10 mouse cellular contexts compared by ENCODE assay signal in genomic region chr14:120912916-120913315, GRCm38 (mm10). TPM values are rescaled to one million over a fixed set of nuclear protein-coding genes. Genes with fewer than 3 reads are reported as not detected.
A peak's percentile ranks its signal among the peaks of the same experiment; 100 is the strongest.
DNase-seq lines count a peak whose midpoint lies in the region; ATAC-seq and TF ChIP-seq lines count a peak whose summit lies in the region.
"Had no signal": no experiment of that assay in that cellular context is flagged by ENCODE, and none has a peak within 500 bp of the region (broad histone marks: within the 10 kb centered on the region; RNA-seq: fewer than 3 reads in every experiment).

No protein-coding gene starts in this region.

- peaks cover 10% of the 10 kb centered on the region for H3K4me1 ChIP-seq in heart, embryonic 15.5 days (replicated peaks)
- H3K4me1 ChIP-seq in hindbrain, embryonic 15.5 days (replicated peaks): peaks cover 17% of the 10 kb centered on the region
- H3K4me1 ChIP-seq in midbrain, embryonic 14.5 days (ENCODE audit: control insufficient read depth, insufficient read depth, low read length): peaks cover 12% of the 10 kb centered on the region

- no peak for TF ChIP-seq CTCF in brain, embryonic 14.5 days (IDR thresholded peaks at IDR 0.05; ENCODE audit: borderline replicate concordance, extremely low read depth, insufficient read depth, insufficient read length)

- no peaks in the 10 kb centered on the region for H3K27me3 ChIP-seq in heart, embryonic 15.5 days
- no peaks in the 10 kb centered on the region for H3K27me3 ChIP-seq in hindbrain, embryonic 15.5 days
- H3K27me3 ChIP-seq in midbrain, embryonic 14.5 days (ENCODE audit: control insufficient read depth, insufficient read depth, low read length): no peaks in the 10 kb centered on the region

- no peak for TF ChIP-seq POLR2A in brain, embryonic 14.5 days (IDR thresholded peaks at IDR 0.05; ENCODE audit: borderline replicate concordance, extremely low read depth, insufficient read depth, insufficient read length, poor library complexity, severe bottlenecking)

- no peak overlapping the region for H3K9ac ChIP-seq in heart, embryonic 15.5 days
- H3K9ac ChIP-seq in hindbrain, embryonic 15.5 days: 0 out of 2 replicates have a peak overlapping the region, but pooled peaks have one; percentile 10
- no peak overlapping the region for H3K9ac ChIP-seq in midbrain, embryonic 14.5 days (replicated peaks; ENCODE audit: low read length)

- 49% methylated on average over 7 of the region's 7 CpGs for WGBS in heart, embryonic 15.5 days
- 11% methylated on average over 7 of the region's 7 CpGs for WGBS in hindbrain, embryonic 15.5 days
- 1% methylated on average over 7 of the region's 7 CpGs for WGBS in midbrain, embryonic 14.5 days

- peak overlapping the region; percentile 73 for H3K4me2 ChIP-seq in heart, embryonic 15.5 days
- peak overlapping the region; percentile 84 for H3K4me2 ChIP-seq in hindbrain, embryonic 15.5 days
- H3K4me2 ChIP-seq in midbrain, embryonic 14.5 days (ENCODE audit: low read length): peak overlapping the region; percentile 94

- H3K27ac ChIP-seq in heart, embryonic 15.5 days: no peak overlapping the region
- H3K27ac ChIP-seq in hindbrain, embryonic 15.5 days (replicated peaks): no peak overlapping the region
- no peak overlapping the region for H3K27ac ChIP-seq in midbrain, embryonic 14.5 days (replicated peaks; ENCODE audit: low read depth, low read length)

- ATAC-seq in heart, embryonic 15.5 days (replicated peaks; ENCODE audit: insufficient number of reproducible peaks, insufficient read depth, low FRiP score, low read depth): no peak
- ATAC-seq in hindbrain, embryonic 15.5 days (ENCODE audit: low FRiP score, low read depth): no peak
- no peak for ATAC-seq in midbrain, embryonic 14.5 days (ENCODE audit: low FRiP score, low TSS enrichment)
- no peak for ATAC-seq in megakaryocyte progenitor cell, adult 5-6 weeks (replicated peaks; ENCODE audit: poor library complexity)

- H3K36me3 ChIP-seq in heart, embryonic 15.5 days: peaks cover 4% of the 10 kb centered on the region; the same call in 1 of the 2 replicates
- 0 out of 2 replicates have a peak, but pooled peaks cover 2% of the 10 kb centered on the region for H3K36me3 ChIP-seq in hindbrain, embryonic 15.5 days
- H3K36me3 ChIP-seq in midbrain, embryonic 14.5 days (ENCODE audit: control insufficient read depth, insufficient read depth, low read length): peaks cover 2% of the 10 kb centered on the region; the same call in 1 of the 2 replicates

- no peaks in the 10 kb centered on the region for H3K9me3 ChIP-seq in heart, embryonic 15.5 days (replicated peaks)
- H3K9me3 ChIP-seq in hindbrain, embryonic 15.5 days: no peaks in the 10 kb centered on the region
- H3K9me3 ChIP-seq in midbrain, embryonic 14.5 days (ENCODE audit: control insufficient read depth, low read length): no peaks in the 10 kb centered on the region

- peak overlapping the region; percentile 82 for H3K4me3 ChIP-seq in heart, embryonic 15.5 days
- H3K4me3 ChIP-seq in hindbrain, embryonic 15.5 days: peak overlapping the region; percentile 91
- peak overlapping the region; percentile 75; the same call in 1 of the 2 replicates for H3K4me3 ChIP-seq in midbrain, embryonic 14.5 days (replicated peaks; ENCODE audit: low read depth, low read length)

- no peak for DNase-seq in heart, adult 9 months (ENCODE audit: low spot score in 2 of 2)
- DNase-seq in brain, embryonic 14.5 days (ENCODE audit: low read depth): peak; percentile 47
- peak; percentile 26 for DNase-seq in midbrain, embryonic 14.5 days
- DNase-seq in right cerebral cortex, postnatal 14 days: no peak
- DNase-seq in gastrocnemius, adult 18-20 months (ENCODE audit: low spot score): no peak
- DNase-seq: cerebellum, postnatal 25 days; thymus, postnatal 36 days had no signal

RNA-seq across cellular contexts. Expression of gene Ipo5, which starts 1.9 kb away (rescaled TPM):
- polyA plus RNA-seq in heart, embryonic 15.5 days (2015; fragmentation: Nextera tagmentation; extraction: Ambion mirVana): 55.3 and 62.8 TPM in 2 replicates
- 63.5 and 80.2 TPM in 2 replicates for polyA plus RNA-seq in brain, embryonic 14.5 days (2012; rRNA removed)
- 56.0 and 58.5 TPM in 2 replicates for polyA plus RNA-seq in hindbrain, embryonic 15.5 days (2015; fragmentation: Nextera tagmentation; extraction: Ambion mirVana)
- 57.5 and 77.8 TPM in 2 replicates for polyA plus RNA-seq in midbrain, embryonic 14.5 days (2014; fragmentation: Nextera tagmentation; extraction: Ambion mirVana)
- total RNA-seq in megakaryocyte progenitor cell, adult 5-6 weeks (2015): 136 and 143 TPM in 2 replicates
- total RNA-seq in megakaryocyte progenitor cell, adult 5-6 weeks (2017): 203 and 208 TPM in 2 replicates
- total RNA-seq in gastrocnemius, adult 18-20 months (2021): 100 to 1,000 TPM; 115 to 124 TPM

Comparison
In these comparisons a context has a peak if more than half of its experiments do, and no peak if none do; other contexts are left out.
1. DNase-seq: peak in brain, embryonic 14.5 days (single experiment) and midbrain, embryonic 14.5 days (single experiment); none in heart, adult 9 months (0 of 2), right cerebral cortex, postnatal 14 days (single experiment) and gastrocnemius, adult 18-20 months (single experiment).
2. Peak in every context shown above with its lines, with median percentiles within 50 percentile points of each other: H3K4me2 ChIP-seq and H3K4me3 ChIP-seq.